Mouse (Mus musculus): ENCODE data around the gene Dusp10.

The Dusp10 gene

GRCm38 (mm10) chr1:184100927-184101749, 88.0 kb downstream of the Dusp10 start:
- no peak for DNase-seq (ENCODE audit: low spot score in 2 of 2)

- no peak for DNase-seq (ENCODE audit: low spot score in 2 of 2)
Observed at GRCm38 (mm10) chr1:184101750-184102046, 88.6 kb downstream of the Dusp10 start.

- no peak for DNase-seq (ENCODE audit: low spot score in 2 of 2)
Observed at GRCm38 (mm10) chr1:184106832-184107231, 93.7 kb downstream of the Dusp10 start.

GRCm38 (mm10) chr1:184107448-184107847, 94.3 kb downstream of the Dusp10 start:
- DNase-seq (ENCODE audit: low spot score in 2 of 2) = no peak

GRCm38 (mm10) chr1:184108254-184108653, 95.2 kb downstream of the Dusp10 start:
- no peak for DNase-seq (ENCODE audit: low spot score in 2 of 2)

GRCm38 (mm10) chr1:184117586-184117985, 104.5 kb downstream of the Dusp10 start:
- no peak for DNase-seq (ENCODE audit: low spot score in 2 of 2)

- no peak for DNase-seq (ENCODE audit: low spot score in 2 of 2)
Observed at GRCm38 (mm10) chr1:184117991-184118390, 104.9 kb downstream of the Dusp10 start.

GRCm38 (mm10) chr1:184118586-184118985, 105.5 kb downstream of the Dusp10 start:
- no peak for DNase-seq (ENCODE audit: low spot score in 2 of 2)

Measured in right cerebral cortex, adult 2 months (tissue).